Mouse (Mus musculus): ENCODE data around the gene Rbfox3.

DNA sequence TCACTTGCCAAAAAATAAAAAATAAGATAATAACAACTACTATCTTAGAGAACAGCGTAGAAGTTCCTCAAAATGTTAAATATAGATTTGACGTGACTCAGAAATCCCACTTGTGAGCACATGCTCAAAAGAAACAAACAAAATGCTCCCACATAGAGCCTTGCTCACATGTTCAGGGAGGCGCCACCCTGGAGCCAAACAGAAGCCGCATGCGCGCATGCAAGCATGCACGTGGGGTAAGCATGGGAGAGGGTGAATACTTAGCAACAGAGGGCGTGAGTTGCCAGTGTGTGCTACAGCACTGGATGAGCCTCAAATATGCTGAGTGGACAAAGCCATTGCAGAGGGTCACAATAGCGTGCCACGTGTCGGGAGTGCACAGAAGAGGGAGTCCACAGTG, 454.5 kb downstream of the Rbfox3 start:
- TF ChIP-seq CTCF (IDR thresholded peaks at IDR 0.05; ENCODE audit: control insufficient read depth, insufficient read depth, low read length), result no peak
- TF ChIP-seq POLR2A (IDR thresholded peaks at IDR 0.05; ENCODE audit: borderline replicate concordance, control insufficient read depth, low read depth, low read length), result no peak
